ENCODE assay signal across 21 mouse cellular contexts in genomic region chr5:107829998-107830560, GRCm38 (mm10). TPM values are rescaled to one million over a fixed set of nuclear protein-coding genes. Genes with fewer than 3 reads are reported as not detected.
"Had no signal": no experiment of that assay in that cellular context is flagged by ENCODE, and none has a peak within 500 bp of the region (broad histone marks: within the 10 kb centered on the region; RNA-seq: fewer than 3 reads in every experiment).

TSS of gene Ube2d2b (plus strand) at chr5:107830099.

- H3K4me2 ChIP-seq: kidney, embryonic 15.5 days; limb, embryonic 12.5 days; midbrain, embryonic 13.5 days had no signal

- ATAC-seq: intestine, embryonic 16.5 days; lung, postnatal 0 days; midbrain, embryonic 13.5 days had no signal

- DNase-seq: kidney, adult 2 months; kidney, postnatal 14 days; layer of hippocampus, adult 9-11 months; layer of hippocampus, postnatal 36 days; lung, adult 2 months; lung, postnatal 36 days; right cerebral cortex, postnatal 14 days; thymus, postnatal 36 days had no signal

- H3K4me1 ChIP-seq: limb, embryonic 12.5 days; midbrain, embryonic 13.5 days had no signal

- H3K4me3 ChIP-seq: kidney, embryonic 15.5 days; limb, embryonic 12.5 days; midbrain, embryonic 13.5 days had no signal

- H3K9ac ChIP-seq: kidney, embryonic 15.5 days; limb, embryonic 12.5 days; midbrain, embryonic 13.5 days had no signal

- H3K27me3 ChIP-seq: kidney, embryonic 15.5 days; limb, embryonic 12.5 days; midbrain, embryonic 13.5 days had no signal

- H3K27ac ChIP-seq: kidney, embryonic 15.5 days; limb, embryonic 12.5 days; midbrain, embryonic 13.5 days; stomach, postnatal 0 days had no signal

RNA-seq across cellular contexts. Expression of gene Ube2d2b, which starts in this region (rescaled TPM):
- total RNA-seq: layer of hippocampus, adult 18-20 months; layer of hippocampus, postnatal 36 days; left cerebral cortex, postnatal 36 days; liver, adult 2 months; megakaryocyte progenitor cell, adult 5-6 weeks; midbrain, postnatal 0 days had no signal
- polyA plus RNA-seq: kidney, adult 2 months; liver, adult 2 months; lung, adult 2 months; spleen, adult 2 months; stomach, postnatal 0 days; thymus, postnatal 0 days had no signal
